Mouse (Mus musculus) T-cell, adult 2 months (primary cell): Measurements from ENCODE around the gene Gng7.
"Not testable (repeated sequence)": the region's sequence is repeated elsewhere in the genome, so short reads cannot be mapped to it uniquely, and the experiment has no call there.

Source experiments
- DNase-seq: peaks from one replicate; pipeline ENCODE4 v3.0.0; 2022; ENCODE audit warnings: low spot score

Gng7 gene

GRCm38 (mm10) chr10:81014393-81015384, at the start of gene Gng7:
Gng7 (minus strand) TSS chr10:81014945.
- peak; percentile 91 for DNase-seq

GRCm38 (mm10) chr10:81064519-81064918, 49.8 kb upstream of the Gng7 start:
- not testable (repeated sequence) for DNase-seq

- no peak for DNase-seq
Measured at GRCm38 (mm10) chr10:81062710-81063109, 48.0 kb upstream of the Gng7 start.

- peak; percentile 96 for DNase-seq
Measured at GRCm38 (mm10) chr10:81059603-81060543, 45.1 kb upstream of the Gng7 start, which contains the start of gene Sgta. Sgta (minus strand) TSS chr10:81060181.

- no peak for DNase-seq
Measured at GRCm38 (mm10) chr10:81058896-81059295, 44.2 kb upstream of the Gng7 start.

GRCm38 (mm10) chr10:81057406-81058130, 42.8 kb upstream of the Gng7 start:
- DNase-seq = no peak

GRCm38 (mm10) chr10:81055802-81056340, 41.1 kb upstream of the Gng7 start:
- DNase-seq = not testable (repeated sequence)

- no peak for DNase-seq
Measured at GRCm38 (mm10) chr10:81055169-81055568, 40.4 kb upstream of the Gng7 start.

GRCm38 (mm10) chr10:81052577-81052976, 37.8 kb upstream of the Gng7 start:
- DNase-seq = no peak

- no peak for DNase-seq
Measured at GRCm38 (mm10) chr10:81051133-81051532, 36.4 kb upstream of the Gng7 start.

GRCm38 (mm10) chr10:81050645-81051044, 35.9 kb upstream of the Gng7 start:
- DNase-seq = no peak

- DNase-seq = not testable (repeated sequence)
Measured at GRCm38 (mm10) chr10:81045246-81045645, 30.5 kb upstream of the Gng7 start.

- peak; percentile 65 for DNase-seq
Measured at GRCm38 (mm10) chr10:81041458-81042175, 26.9 kb upstream of the Gng7 start.

GRCm38 (mm10) chr10:81036988-81037580, 22.3 kb upstream of the Gng7 start, which contains the start of gene Slc39a3:
Slc39a3 (minus strand) TSS chr10:81037426.
- DNase-seq = peak; percentile 95

- peak; percentile 30 for DNase-seq
Measured at GRCm38 (mm10) chr10:81036251-81036650, 21.5 kb upstream of the Gng7 start.

GRCm38 (mm10) chr10:81033586-81033985, 18.8 kb upstream of the Gng7 start:
- no peak for DNase-seq

- no peak for DNase-seq
Measured at GRCm38 (mm10) chr10:81029031-81029430, 14.3 kb upstream of the Gng7 start.

GRCm38 (mm10) chr10:81028219-81028618, 13.5 kb upstream of the Gng7 start:
- no peak for DNase-seq

GRCm38 (mm10) chr10:81027331-81027730, 12.6 kb upstream of the Gng7 start:
- DNase-seq = no peak

GRCm38 (mm10) chr10:81026857-81027256, 12.1 kb upstream of the Gng7 start:
- DNase-seq = no peak
